Mouse (Mus musculus): ENCODE measurements around the gene Sfxn3. TPM values are rescaled to one million over a fixed set of nuclear protein-coding genes. Genes with fewer than 3 reads are reported as not detected.

Sfxn3 gene
- polyA plus RNA-seq, 1 experiment: 58.5 TPM

DNA sequence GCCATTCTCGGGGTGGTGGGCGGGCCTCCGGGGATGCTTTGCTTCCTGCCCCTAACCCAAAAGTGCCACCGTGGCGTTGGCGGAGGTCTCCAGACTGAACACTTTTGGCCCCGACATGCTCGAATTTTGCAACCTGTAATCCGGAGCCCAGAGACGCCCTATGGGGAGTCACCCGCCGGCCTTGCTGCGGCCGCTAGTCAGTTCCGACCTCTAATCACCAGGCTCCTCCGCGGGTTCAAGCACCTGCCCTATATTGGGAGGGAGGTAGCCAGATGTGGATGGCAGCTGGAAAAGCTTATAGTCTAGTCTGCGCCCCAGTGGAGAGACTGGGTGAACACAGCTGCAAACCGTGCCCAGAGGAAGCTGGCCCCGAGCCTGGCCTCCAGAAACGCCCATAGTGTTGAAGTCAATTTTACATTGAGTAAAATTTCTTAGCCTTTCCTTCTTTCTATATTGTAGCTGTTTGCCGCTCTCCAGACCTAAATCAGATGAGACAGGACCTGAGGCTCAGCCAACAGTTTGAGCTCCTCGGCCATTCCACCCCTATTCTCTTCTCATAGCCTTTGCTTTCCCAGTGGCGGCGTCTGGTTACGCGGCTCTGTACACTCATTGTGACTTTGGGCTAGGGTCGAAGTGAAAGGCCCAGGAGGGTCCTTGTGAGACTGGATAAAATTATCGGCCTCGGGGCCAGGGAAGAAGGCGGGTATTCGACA is 28.2 kb downstream of the Sfxn3 start:
- DNase-seq (ENCODE audit: low read depth): no peak

DNA sequence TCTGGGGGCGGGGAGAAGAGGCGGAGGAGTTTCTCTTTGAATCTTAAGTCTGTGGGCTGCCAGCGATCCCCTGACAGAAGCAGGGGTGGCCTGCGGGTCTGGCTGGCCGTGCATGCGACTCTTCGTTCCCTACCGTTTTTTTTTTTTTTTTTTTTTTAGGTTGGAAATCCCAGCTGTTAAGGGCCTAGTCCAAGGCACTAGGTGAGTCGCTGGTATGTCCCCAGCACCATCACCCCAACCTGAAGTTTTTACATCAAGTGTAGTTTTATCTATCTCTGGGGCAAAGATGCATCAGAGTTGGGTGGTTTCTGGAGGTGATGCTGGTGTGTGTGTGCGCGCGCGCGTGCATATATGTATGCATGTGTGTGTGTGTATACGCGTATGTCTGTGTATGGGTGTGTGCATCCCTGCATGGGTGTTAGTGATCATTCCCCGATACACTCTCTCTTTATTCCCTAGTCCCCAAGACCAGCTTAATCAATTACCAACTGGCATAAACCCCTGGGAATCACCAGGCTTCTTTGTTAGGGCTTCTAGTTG is 28.8 kb downstream of the Sfxn3 start:
- no peak for DNase-seq (ENCODE audit: low read depth)

DNA sequence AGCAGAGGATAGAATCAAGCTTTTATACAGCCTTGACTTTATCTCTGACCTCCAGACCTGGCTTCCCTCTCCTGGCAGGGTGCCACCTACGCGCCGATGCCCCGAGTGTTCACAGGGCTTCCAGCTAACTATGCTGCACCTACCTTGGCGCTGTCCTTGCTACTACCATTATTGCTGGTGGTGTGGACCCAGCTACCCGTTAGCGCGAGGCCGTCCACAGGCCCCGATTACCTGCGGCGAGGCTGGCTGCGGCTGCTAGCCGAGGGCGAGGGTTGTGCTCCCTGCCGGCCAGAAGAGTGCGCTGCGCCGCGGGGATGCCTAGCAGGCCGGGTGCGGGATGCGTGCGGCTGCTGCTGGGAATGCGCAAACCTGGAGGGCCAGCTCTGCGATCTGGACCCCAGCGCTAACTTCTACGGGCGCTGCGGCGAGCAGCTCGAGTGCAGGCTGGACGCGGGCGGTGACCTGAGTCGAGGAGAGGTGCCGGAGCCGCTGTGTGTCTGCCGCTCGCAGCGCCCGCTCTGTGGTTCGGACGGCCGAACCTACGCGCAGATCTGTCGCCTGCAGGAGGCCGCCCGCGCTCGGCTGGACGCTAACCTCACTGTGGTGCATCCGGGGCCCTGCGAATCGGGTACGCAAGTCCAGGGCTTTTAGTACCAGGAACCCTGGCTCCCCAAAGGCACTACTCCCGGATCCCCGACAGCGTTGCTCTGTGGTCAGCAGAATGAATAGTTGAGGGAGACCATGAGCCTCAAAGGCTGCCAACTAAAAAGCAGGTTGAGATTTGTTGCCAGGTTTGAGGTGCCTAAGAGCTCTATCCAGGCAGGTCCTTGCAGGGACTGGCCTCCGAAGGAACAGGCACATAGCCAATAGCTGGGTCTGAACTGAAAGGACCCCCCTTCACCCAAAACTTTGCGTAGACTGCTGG is 29.5 kb downstream of the Sfxn3 start:
- DNase-seq (ENCODE audit: low read depth): no peak

DNA sequence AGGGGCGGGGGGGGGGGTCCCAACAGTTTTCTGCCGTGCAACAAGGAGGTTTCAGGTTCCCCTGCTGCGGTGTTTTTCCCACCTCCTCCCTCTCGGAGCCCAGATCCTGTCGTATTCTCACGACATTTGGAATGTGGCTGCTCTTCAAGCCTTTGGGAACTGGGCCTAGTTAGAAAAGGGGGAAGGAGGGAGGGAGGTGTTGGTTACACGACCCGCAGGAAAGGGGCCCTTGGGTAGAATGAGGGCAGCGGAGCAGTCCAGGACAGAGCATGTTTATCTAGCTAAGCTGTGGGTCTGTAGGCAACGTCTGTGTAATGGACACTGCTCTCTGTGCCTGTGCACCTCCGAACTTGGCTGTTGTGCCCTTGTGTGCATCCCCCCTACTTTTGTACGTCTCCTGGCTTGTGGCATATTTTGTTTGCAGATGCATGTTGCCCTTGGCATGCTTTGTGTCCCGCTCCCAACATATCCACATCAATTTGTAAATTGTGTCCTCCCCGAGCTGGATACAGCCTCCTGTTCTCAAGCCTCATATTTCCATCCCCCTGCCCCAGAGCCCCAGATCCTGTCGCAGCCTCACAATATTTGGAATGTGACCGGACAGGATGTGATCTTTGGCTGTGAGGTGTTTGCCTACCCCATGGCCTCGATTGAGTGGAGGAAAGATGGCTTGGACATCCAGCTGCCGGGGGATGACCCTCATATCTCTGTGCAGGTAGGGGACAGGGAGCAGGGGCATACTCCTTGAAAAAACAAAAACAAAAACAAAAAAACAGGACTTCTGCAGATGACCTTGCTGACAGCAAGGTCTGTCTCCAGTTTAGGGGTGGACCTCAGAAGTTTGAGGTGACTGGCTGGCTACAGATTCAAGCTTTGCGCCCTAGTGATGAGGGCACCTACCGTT is 30.7 kb downstream of the Sfxn3 start:
- no peak for DNase-seq (ENCODE audit: low read depth)

DNA sequence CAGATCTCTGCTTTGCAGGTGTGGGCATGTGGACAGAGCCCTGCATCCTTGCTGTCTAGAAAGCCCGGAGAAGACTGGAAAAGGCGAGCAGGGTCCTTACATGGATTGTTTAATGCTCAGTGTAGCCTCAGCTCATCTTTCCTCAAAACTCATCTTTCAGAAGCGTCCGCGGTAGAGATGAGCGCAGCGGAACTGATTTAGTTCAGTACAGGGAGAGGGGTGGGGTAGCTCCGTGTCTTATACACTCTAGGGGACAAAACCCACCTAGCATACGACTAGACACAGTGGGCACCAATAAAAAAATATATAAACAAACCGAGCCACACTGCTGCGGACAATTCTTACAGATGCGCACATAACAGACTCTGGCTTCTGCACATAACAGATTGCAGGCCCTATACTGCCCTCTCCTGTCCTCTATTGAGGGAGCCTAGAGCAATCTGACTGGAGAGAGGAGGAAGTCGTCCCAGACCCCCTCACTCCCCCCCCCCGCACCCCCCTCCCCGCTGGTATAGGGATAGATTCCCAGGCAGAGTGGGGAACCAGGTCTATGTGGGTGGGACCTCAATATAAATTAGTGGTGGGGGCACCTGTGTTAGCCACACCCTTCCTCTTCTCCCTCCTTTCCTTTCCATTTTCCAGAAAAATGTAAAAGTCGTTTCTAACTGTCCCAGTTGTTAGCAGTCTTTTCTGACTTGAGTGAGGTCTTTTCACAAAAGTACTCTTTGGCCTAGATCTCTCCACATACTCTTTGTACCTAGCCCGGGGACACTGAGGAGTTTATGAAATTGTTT is 31.9 kb downstream of the Sfxn3 start:
- DNase-seq (ENCODE audit: low read depth): no peak

DNA sequence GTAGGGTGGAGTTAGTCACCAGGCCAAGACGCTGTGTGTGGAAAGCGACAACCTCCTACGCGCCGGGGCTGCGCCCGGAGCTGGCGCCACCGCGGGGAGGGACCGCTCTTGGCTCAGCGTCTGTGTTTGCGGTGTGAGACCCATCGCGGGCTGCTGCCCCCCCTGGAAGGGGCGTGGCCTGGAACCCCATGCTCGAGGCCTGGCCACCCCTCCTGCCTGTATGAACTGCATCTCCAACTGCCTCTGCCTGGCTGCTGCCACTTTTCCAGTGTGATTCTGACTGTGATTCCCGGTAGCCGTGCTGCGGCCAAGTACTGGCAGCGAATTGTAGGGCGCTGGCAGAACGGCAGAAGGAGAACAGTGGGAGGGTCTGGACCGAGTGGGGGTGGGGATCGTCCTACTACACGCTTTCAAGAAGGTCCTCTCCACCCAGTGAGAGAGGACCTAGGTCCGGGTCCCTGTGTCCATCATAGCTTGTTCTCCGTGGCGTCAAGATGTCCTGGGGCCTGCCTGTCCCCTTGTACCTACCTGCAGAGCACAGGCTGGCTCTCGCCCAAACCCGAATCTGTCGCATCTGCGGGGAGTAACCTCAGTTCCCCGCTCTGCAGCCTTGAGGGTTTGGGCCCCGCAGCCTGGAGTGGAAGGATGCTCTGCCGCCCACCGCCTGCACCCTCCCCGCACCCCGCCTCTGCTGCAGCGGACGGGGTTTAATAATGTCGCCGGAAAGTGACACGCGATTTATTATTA is 32.6 kb downstream of the Sfxn3 start:
- no peak for DNase-seq (ENCODE audit: low read depth)

DNA sequence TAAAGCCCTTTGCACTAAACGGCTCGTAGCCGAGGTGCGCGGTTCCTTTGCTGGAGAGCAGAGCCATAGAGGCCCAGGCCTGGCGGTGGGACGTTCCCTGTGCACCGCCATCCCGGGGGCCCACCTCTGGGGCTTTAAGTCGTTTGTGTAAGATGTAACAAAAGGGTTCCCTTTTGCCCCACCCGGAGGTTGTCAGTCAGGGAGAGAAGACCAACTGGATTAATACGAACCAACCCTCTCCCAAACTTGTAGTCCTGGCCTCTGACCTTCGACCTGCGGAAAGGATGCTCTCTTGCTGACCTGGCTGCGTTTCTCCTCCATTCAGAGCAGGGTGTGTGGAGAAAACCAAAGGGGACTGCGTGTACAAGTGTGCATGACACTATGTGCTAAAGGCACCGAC is 33.4 kb downstream of the Sfxn3 start:
- no peak for DNase-seq (ENCODE audit: low read depth)

DNA sequence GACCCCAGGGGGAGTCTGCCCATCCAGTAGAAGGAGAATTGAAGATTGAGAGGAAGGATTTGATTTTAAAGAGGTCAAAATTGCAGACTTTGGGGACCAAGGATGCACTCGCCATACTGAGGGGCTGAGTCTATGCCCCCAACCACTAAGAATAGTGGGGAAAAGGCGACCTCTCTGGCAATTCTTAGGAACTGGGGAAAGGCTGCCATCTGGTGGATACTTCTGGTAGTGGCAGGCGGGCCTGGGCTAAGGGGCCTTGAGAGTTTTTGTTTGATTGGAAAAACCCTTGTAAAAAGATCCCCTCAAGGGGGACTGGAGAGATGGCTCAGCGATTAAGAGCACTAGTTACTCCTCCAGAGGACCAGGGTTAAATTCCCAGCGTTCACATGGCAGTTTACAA is 34.0 kb downstream of the Sfxn3 start:
- no peak for DNase-seq (ENCODE audit: low read depth)

DNA sequence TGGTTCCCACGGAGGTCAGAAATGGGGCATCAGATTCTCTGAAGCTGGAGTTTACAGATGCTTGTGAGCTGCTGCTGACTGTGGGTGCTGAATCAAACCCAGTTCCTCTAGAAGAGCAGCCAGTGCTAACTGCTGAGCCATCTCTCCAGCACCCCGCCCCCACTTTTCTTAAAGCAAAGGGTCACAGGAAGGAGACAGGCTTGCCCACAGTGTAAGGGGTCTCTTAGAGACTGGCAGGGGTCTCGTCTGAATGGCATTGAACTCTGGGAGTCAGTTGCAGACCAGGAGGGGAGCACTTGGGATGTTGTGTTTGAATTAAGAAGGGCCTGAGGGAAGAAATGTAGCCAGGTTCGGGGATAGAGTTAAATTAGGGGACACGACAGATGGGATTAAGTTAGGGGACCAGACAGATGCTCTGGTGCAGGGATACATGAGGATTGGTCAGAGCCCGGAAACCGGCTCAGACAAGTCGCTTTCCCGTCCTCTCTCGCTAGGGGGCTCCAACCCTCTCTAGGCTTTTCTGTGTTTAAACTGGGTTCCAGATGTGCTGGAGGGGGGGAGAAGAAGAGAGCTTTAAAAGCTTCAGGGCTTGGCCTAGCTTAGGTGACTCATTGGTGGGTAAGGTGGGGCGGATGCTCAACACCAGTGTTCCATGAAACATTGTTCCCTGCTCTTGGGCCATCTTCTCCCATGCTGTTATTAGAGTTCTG is 34.7 kb downstream of the Sfxn3 start:
- DNase-seq (ENCODE audit: low read depth): no peak

DNA sequence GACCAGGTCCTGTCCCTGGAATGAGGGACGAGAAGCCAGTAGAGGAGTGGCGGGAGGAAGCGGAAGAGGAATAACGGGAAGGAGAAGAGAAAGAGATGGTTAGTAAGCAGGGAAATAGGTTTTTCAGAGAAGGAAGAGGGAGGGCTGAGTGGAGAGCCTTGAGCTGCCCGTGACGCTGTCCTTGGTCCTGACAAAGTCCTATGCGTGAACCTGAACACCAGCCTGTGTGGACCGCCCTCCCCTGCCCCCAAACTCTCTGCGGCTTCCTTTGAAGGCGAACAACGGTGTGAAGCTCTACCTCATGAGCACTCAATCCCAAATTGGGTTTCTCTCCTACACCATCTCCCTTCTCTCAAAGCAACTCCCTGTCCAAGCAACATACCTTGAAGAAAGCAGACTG is 50.6 kb downstream of the Sfxn3 start:
- DNase-seq (ENCODE audit: low read depth): no peak

DNA sequence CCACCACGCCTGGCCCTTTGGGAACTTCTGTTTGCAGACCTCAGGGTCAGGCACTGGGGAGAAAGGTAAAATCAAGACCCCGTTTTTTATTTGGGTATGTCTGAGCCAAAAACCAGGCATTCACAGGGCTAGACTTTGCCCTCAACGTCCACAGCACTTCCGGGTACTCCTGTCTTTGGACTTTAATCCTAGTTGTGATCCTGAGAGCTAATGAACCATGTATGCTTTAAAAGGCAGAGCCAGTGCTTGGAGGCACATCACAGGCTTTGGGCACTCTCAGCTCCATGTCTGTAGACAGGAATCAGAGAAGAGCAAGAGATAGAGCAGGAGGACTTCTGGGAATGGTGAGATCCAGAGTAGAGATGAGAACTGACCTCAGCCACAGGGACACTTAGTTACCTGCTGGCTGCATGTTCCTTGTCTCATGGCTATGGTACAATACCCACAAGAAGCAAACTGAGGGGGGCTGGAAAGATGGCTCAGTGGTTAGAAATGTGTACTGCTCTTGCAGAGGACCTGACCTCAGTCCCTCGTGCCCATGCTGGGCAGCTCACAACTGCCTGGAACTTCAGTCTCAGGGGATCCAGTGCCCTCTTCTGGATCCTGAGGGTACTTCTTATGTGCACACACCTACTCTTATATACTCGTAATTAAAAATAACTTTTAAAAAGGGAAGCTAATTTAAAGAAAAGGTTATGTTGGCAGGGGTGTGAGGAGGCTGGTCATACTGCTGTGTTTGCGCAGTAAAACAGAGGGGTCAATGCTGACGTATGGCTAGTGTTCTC is 53.4 kb downstream of the Sfxn3 start:
- DNase-seq (ENCODE audit: low read depth): no peak

DNA sequence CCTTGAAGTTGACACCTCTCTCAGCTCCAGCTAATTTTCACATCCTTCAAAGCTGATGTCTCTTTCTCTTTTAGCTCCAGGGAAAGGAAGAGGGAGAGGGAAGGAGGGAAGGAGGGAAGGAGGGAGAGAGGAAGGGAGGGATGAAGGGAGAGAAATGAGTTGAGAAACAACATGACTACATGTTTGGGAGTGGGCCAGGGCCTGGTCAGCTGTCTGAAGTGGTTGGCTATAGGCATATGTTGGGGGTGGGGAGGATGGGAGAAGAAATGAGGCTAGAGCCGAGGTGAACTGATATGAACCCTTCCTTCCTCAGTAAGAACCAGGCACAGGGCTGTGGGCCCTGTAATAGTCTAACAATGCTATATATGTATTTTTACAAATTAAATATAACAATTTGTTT is 58.3 kb downstream of the Sfxn3 start:
- DNase-seq (ENCODE audit: low read depth): no peak

Other genes with a start within 250 kb of the Sfxn3 start
- gene Slf2, start 116.4 kb upstream of the Sfxn3 start, polyA plus RNA-seq (2012; rRNA removed): 45.2 and 53.7 TPM in 2 replicates
- 15.5 and 18.5 TPM in 2 replicates for gene Sema4g, start 58.4 kb upstream of the Sfxn3 start, polyA plus RNA-seq (2012; rRNA removed)
- gene Twnk, start 41.8 kb upstream of the Sfxn3 start, polyA plus RNA-seq (2012; rRNA removed): 12.9 and 13.4 TPM in 2 replicates
- gene Mrpl43, start 41.1 kb upstream of the Sfxn3 start, polyA plus RNA-seq (2012; rRNA removed): 73.0 and 74.7 TPM in 2 replicates
- gene Lzts2, start 33.1 kb upstream of the Sfxn3 start, polyA plus RNA-seq (2012; rRNA removed): 87.8 and 102 TPM in 2 replicates
- 0.61 and 0.70 TPM in 2 replicates for gene Pdzd7, start 1.8 kb upstream of the Sfxn3 start, polyA plus RNA-seq (2012; rRNA removed)
- 5.7 and 8.4 TPM in 2 replicates for gene Kazald1, start 27.7 kb downstream of the Sfxn3 start, polyA plus RNA-seq (2012; rRNA removed)
- 0.07 and 0.09 TPM in 2 replicates for gene Tlx1, start 103.2 kb downstream of the Sfxn3 start, polyA plus RNA-seq (2012; rRNA removed)
- 0.04 and 0.05 TPM in 2 replicates for gene Lbx1, start 188.3 kb downstream of the Sfxn3 start, polyA plus RNA-seq (2012; rRNA removed)

Measured in gonadal fat pad, adult 2 months (tissue).